Mouse (Mus musculus) forebrain, embryonic 10.5 days (tissue): ENCODE data around the gene Tctn1. TPM values are rescaled to one million over a fixed set of nuclear protein-coding genes. Genes with fewer than 3 reads are reported as not detected.
A peak's percentile ranks its signal among the peaks of the same experiment; 100 is the strongest.

Experiments
- DNase-seq: peaks from one replicate; pipeline ENCODE4 v3.0.0-alpha.2; 2017; ENCODE audit warnings: low spot score; ENCODE audit errors: extremely low spot score
- H3K27ac ChIP-seq: fragments of 300-500 bp; sonication (generic); 2 replicates; pipeline ENCODE4 v1.5.1; 2016; ENCODE audit warnings: mild to moderate bottlenecking
- H3K27me3 ChIP-seq: fragments of 300-500 bp; sonication (generic); 2 replicates; pipeline ENCODE4 v1.6.1; 2016; ENCODE audit warnings: mild to moderate bottlenecking; ENCODE audit not compliant: poor library complexity, severe bottlenecking
- H3K36me3 ChIP-seq: fragments of 300-500 bp; sonication (generic); replicated peaks from 2 replicates; pipeline ENCODE4 v1.6.1; 2016; ENCODE audit warnings: mild to moderate bottlenecking, moderate library complexity
- H3K4me1 ChIP-seq: fragments of 300-500 bp; sonication (generic); 2 replicates; pipeline ENCODE4 v1.6.1; 2016
- H3K4me3 ChIP-seq: fragments of 300-500 bp; sonication (generic); 2 replicates; pipeline ENCODE4 v1.5.1; 2016; ENCODE audit warnings: mild to moderate bottlenecking, moderate library complexity
- H3K9me3 ChIP-seq: fragments of 300-500 bp; sonication (generic); 2 replicates; pipeline ENCODE4 v1.6.1; 2016; ENCODE audit warnings: mild to moderate bottlenecking, moderate library complexity
- WGBS: fragments of 180-500 bp; shearing (Covaris S2); methylation state at CpG from one replicate; pipeline ENCODE4 v1.1.7; 2016; 5-methylcytosine and 5-hydroxymethylcytosine counted together
- polyA plus RNA-seq: library from polyadenylated mRNA; unstranded; fragments of >200 nt; fragmentation: Nextera tagmentation; extraction: Ambion mirVana; gene quantifications from 2 replicates; pipeline ENCODE4 v1.2.1, GENCODE M21; 2016

Tctn1 gene
- polyA plus RNA-seq, 1 experiment from 2014 or later: 5.8 TPM

DNA sequence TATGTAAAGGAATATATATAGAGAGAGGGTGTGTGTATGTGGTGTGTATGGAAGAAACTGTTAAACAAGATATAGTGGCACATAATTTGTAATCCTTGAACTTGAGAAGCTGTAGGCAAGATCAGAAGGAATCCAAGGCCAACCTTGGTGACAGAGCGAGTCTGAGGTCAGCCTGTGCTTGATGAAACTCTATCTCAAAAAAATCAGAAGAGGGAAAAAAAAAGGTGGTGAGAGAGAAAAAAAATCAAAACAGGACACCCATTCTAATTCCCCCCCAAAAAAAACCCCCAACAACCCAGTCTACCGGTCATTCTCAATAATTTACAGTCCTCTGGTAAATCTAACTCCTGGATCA is 19.5 kb upstream of the Tctn1 start:
- Histone ChIP-seq H3K4me1 (peaks cover 34% of the 10 kb centered on the region), H3K27me3 (peaks cover 10% of the 10 kb centered on the region; the same call in 1 of the 2 replicates), H3K36me3 (peaks cover 22% of the 10 kb centered on the region), H3K9me3 (no peaks in the 10 kb centered on the region), H3K4me3 (peak overlapping the region; percentile 98), H3K27ac (peak overlapping the region; percentile 93; the same call in 1 of the 2 replicates)
- WGBS: 35% methylated on average over 2 of the region's 2 CpGs
- no peak for DNase-seq

GRCm38 (mm10) chr5:122280827-122281462 is 16.7 kb upstream of the Tctn1 start:
- H3K9me3 ChIP-seq: no peaks in the 10 kb centered on the region
- 47% methylated on average over 19 of the region's 19 CpGs for WGBS
- DNase-seq: no peak
- H3K4me1 ChIP-seq: peaks cover 34% of the 10 kb centered on the region
- H3K27me3 ChIP-seq: peaks cover 10% of the 10 kb centered on the region; the same call in 1 of the 2 replicates
- no peaks in the 10 kb centered on the region for H3K36me3 ChIP-seq
- no peak overlapping the region for H3K4me3 ChIP-seq
- no peak overlapping the region for H3K27ac ChIP-seq

GRCm38 (mm10) chr5:122280422-122280826 is 16.2 kb upstream of the Tctn1 start:
- no peak overlapping the region for H3K27ac ChIP-seq
- H3K36me3 ChIP-seq: no peaks in the 10 kb centered on the region
- H3K4me1 ChIP-seq: peaks cover 29% of the 10 kb centered on the region
- peaks cover 10% of the 10 kb centered on the region; the same call in 1 of the 2 replicates for H3K27me3 ChIP-seq
- H3K9me3 ChIP-seq: no peaks in the 10 kb centered on the region
- DNase-seq: no peak
- WGBS: 52% methylated on average over 6 of the region's 6 CpGs
- no peak overlapping the region for H3K4me3 ChIP-seq

- Histone ChIP-seq H3K4me3 (no peak overlapping the region), H3K27ac (no peak overlapping the region), H3K27me3 (peaks cover 10% of the 10 kb centered on the region; the same call in 1 of the 2 replicates), H3K9me3 (no peaks in the 10 kb centered on the region), H3K4me1 (peaks cover 27% of the 10 kb centered on the region), H3K36me3 (no peaks in the 10 kb centered on the region)
- 85% methylated on average over 12 of the region's 12 CpGs for WGBS
- no peak for DNase-seq
Observed at GRCm38 (mm10) chr5:122279799-122280421, 15.7 kb upstream of the Tctn1 start.

DNA sequence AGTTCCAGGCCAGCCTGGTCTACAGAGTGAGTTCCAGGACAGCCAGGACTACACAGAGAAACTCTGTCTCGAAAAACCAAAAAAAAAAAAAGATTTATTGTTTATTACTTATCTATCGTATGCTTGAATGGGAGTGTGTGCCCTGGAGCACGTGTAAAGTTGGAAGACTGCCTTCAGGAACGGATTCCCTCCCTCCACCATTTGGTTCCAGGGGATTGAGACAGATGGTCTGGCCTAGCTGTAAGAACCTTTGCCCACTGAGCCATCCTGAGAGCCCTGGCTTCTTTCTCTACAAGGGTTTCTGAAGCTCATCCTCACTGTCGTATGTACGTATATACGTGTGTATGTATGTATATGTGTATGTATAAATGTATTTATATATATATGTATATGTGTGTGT is 14.7 kb upstream of the Tctn1 start:
- peaks cover 30% of the 10 kb centered on the region for H3K4me1 ChIP-seq
- whole genome bisulfite sequencing: 88% methylated on average over 7 of the region's 7 CpGs

GRCm38 (mm10) chr5:122274785-122275184 is 10.5 kb upstream of the Tctn1 start:
- Histone ChIP-seq H3K27me3 (no peaks in the 10 kb centered on the region), H3K4me1 (peaks cover 15% of the 10 kb centered on the region), H3K27ac (peak overlapping the region; percentile 40; the same call in 1 of the 2 replicates), H3K9me3 (no peaks in the 10 kb centered on the region), H3K36me3 (no peaks in the 10 kb centered on the region), H3K4me3 (no peak overlapping the region)
- DNase-seq: peak; percentile 44
- 20% methylated on average over 5 of the region's 5 CpGs for WGBS

More for the DNA sequence above, 14.7 kb upstream of the Tctn1 start:
- Histone ChIP-seq H3K27me3 (peaks cover 10% of the 10 kb centered on the region; the same call in 1 of the 2 replicates), H3K9me3 (no peaks in the 10 kb centered on the region), H3K36me3 (no peaks in the 10 kb centered on the region), H3K4me3 (no peak overlapping the region), H3K27ac (no peak overlapping the region)
- DNase-seq: no peak

GRCm38 (mm10) chr5:122272821-122273220 is 8.6 kb upstream of the Tctn1 start:
- Histone ChIP-seq H3K27me3 (no peaks in the 10 kb centered on the region), H3K4me3 (no peak overlapping the region), H3K27ac (no peak overlapping the region), H3K36me3 (no peaks in the 10 kb centered on the region), H3K9me3 (no peaks in the 10 kb centered on the region), H3K4me1 (peaks cover 15% of the 10 kb centered on the region)
- no peak for DNase-seq
- 91% methylated on average over 5 of the region's 5 CpGs for WGBS

DNA sequence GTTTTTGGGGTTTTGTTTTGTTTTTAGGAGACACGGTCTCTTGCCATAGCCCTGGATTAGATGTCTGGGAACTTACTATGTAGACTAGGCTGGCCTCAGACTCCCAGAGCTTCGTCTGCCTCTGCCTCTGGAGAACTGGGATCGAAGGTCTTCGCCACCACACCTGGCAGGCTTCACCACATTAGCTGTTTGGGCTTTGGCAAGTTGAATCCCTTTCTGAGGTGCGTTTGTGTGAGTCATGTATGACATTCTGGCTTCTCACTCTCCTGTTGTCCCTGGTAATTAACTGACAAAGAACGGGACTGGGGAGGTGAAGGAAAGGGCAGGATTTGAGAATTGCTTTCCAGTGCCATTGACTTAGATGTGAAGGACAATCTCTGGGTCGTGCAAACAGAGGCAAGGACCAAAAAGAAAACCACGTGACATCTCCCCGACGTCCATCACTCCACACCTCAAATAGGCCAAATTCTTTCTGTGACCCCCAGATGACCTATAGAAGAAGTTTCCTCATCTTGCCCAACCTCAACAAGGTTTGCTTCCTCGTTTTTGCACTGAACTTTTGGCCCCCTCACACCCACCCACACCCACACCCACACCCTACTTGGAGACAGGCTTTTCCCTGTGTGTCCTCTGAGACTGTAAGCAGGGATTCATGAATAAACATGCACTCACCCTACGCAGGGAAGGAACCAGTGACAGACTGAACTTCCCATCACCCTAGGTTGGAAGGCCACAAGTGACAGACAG is 4.8 kb upstream of the Tctn1 start:
- H3K4me3 ChIP-seq: no peak overlapping the region
- no peaks in the 10 kb centered on the region for H3K27me3 ChIP-seq
- 81% methylated on average over 12 of the region's 12 CpGs for WGBS
- H3K4me1 ChIP-seq: peaks cover 6% of the 10 kb centered on the region
- DNase-seq: no peak
- H3K9me3 ChIP-seq: no peaks in the 10 kb centered on the region
- H3K36me3 ChIP-seq: no peaks in the 10 kb centered on the region
- no peak overlapping the region for H3K27ac ChIP-seq

GRCm38 (mm10) chr5:122267899-122268298 is 3.6 kb upstream of the Tctn1 start:
- 32% methylated on average over 5 of the region's 5 CpGs for WGBS
- Histone ChIP-seq H3K4me3 (no peak overlapping the region), H3K4me1 (peaks cover 17% of the 10 kb centered on the region), H3K27me3 (no peaks in the 10 kb centered on the region), H3K27ac (no peak overlapping the region), H3K36me3 (no peaks in the 10 kb centered on the region), H3K9me3 (no peaks in the 10 kb centered on the region)
- peak; percentile 46 for DNase-seq

DNA sequence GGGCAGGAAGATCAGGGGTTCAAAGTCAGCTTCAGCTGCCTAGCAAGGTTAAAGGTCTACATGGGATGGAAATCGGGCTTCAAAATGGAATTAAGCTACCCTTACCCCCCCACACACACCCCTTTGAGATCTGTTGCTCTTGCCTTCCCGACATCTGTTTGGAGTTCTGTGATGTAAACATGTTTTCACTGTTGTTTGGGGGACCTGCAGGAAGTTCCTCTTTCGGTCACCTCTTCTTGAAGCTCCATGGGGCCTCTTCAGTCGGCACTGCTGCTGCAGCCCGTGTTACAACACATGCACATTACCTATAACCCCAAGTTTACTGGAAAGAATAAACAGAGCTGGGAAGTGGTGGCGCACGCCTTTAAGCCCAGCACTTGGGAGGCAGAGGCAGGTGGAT is 2.9 kb upstream of the Tctn1 start:
- H3K9me3 ChIP-seq: no peaks in the 10 kb centered on the region
- H3K27me3 ChIP-seq: no peaks in the 10 kb centered on the region
- H3K36me3 ChIP-seq: no peaks in the 10 kb centered on the region
- H3K27ac ChIP-seq: no peak overlapping the region
- H3K4me1 ChIP-seq: peaks cover 17% of the 10 kb centered on the region
- no peak overlapping the region for H3K4me3 ChIP-seq
- no peak for DNase-seq
- 85% methylated on average over 7 of the region's 7 CpGs for WGBS

DNA sequence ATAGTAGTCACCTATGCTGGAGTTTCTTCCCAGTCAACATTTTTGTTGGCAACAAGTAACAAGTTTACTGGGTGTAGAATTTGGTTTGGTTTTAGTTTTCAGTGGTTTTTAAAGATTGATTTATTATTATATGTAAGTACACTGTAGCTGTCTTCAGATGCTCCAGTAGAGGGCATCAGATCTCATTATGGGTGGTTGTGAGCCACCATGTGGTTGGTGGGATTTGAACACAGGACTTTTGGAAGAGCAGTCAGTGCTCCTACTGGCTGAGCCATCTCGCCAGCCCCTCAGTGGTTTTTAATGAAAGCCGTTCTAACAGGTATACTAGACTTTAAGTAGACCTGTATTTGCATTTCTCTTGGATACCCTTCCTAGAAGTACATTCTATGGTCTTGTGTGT is 1.7 kb upstream of the Tctn1 start:
- Histone ChIP-seq H3K9me3 (no peaks in the 10 kb centered on the region), H3K36me3 (peaks cover 5% of the 10 kb centered on the region), H3K4me3 (no peak overlapping the region), H3K27me3 (no peaks in the 10 kb centered on the region), H3K27ac (no peak overlapping the region), H3K4me1 (peaks cover 17% of the 10 kb centered on the region)
- WGBS: 88% methylated on average over 2 of the region's 2 CpGs
- no peak for DNase-seq

GRCm38 (mm10) chr5:122265187-122265586 is 927 bp upstream of the Tctn1 start:
- no peak for DNase-seq
- no peak overlapping the region; the same call in 1 of the 2 replicates for H3K27ac ChIP-seq
- no peaks in the 10 kb centered on the region for H3K9me3 ChIP-seq
- H3K36me3 ChIP-seq: peaks cover 13% of the 10 kb centered on the region
- H3K4me1 ChIP-seq: peaks cover 17% of the 10 kb centered on the region
- no peak overlapping the region for H3K4me3 ChIP-seq
- H3K27me3 ChIP-seq: no peaks in the 10 kb centered on the region
- 76% methylated on average over 3 of the region's 3 CpGs for WGBS

- no peak for DNase-seq
- no peaks in the 10 kb centered on the region for H3K9me3 ChIP-seq
- WGBS: 65% methylated on average over 7 of the region's 7 CpGs
- peaks cover 44% of the 10 kb centered on the region for H3K36me3 ChIP-seq
- no peak overlapping the region for H3K4me3 ChIP-seq
- peaks cover 17% of the 10 kb centered on the region for H3K4me1 ChIP-seq
- H3K27me3 ChIP-seq: no peaks in the 10 kb centered on the region
- H3K27ac ChIP-seq: no peak overlapping the region
Observed at GRCm38 (mm10) chr5:122262104-122262503, 2.2 kb downstream of the Tctn1 start.
